Mouse (Mus musculus): Measurements from ENCODE around the gene Stat2.
"Not testable (repeated sequence)": the region's sequence is repeated elsewhere in the genome, so short reads cannot be mapped to it uniquely, and the experiment has no call there.

Gene Stat2

DNA sequence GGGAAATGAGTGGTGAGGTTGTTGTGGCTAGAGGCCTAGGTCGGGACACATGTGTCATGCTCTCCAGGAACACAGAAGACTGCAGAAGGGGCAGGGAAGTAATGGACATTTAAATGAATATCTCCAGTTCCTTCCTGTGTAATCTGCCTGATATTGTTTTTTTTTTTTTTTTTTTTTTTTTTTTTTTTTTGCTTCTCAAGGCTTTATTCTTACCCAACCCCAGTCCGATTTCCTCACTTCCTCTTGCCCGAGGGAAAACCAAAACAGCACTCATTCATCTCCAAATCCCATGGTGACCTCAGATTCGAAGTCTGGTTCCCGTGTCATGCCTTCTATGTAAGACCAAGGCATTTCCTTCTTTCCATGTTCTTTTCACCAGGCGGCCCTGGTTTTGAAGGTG, 27.9 kb downstream of the Stat2 start:
- DNase-seq (ENCODE audit: low read depth, low spot score) = no peak

GRCm38 (mm10) chr10:128298702-128299171, 28.4 kb downstream of the Stat2 start, which contains the start of gene Il23a:
Il23a (minus strand) TSS chr10:128298752.
- no peak for DNase-seq (ENCODE audit: low read depth, low spot score)

DNA sequence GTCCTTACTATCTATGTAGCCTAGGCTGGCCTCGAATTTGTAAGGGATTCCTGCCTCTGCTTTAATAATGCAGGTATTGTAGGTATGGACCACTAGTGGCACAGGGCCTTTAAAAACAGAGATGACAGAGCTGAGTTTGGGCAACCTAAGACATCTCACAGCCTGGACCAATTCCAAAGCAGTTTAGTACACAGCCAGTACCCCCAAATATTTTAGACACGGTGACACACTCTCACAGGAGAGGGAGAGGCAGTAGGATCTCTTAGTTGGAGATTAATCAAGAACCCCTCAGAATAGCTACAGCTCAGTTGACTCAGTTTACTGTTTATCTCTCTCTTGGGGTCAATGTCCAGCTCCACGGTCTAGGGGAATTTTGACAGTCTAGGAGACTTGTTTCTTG, 32.0 kb downstream of the Stat2 start:
- no peak for DNase-seq (ENCODE audit: low read depth, low spot score)

GRCm38 (mm10) chr10:128302785-128303125, 32.4 kb downstream of the Stat2 start:
- no peak for DNase-seq (ENCODE audit: low read depth, low spot score)

DNA sequence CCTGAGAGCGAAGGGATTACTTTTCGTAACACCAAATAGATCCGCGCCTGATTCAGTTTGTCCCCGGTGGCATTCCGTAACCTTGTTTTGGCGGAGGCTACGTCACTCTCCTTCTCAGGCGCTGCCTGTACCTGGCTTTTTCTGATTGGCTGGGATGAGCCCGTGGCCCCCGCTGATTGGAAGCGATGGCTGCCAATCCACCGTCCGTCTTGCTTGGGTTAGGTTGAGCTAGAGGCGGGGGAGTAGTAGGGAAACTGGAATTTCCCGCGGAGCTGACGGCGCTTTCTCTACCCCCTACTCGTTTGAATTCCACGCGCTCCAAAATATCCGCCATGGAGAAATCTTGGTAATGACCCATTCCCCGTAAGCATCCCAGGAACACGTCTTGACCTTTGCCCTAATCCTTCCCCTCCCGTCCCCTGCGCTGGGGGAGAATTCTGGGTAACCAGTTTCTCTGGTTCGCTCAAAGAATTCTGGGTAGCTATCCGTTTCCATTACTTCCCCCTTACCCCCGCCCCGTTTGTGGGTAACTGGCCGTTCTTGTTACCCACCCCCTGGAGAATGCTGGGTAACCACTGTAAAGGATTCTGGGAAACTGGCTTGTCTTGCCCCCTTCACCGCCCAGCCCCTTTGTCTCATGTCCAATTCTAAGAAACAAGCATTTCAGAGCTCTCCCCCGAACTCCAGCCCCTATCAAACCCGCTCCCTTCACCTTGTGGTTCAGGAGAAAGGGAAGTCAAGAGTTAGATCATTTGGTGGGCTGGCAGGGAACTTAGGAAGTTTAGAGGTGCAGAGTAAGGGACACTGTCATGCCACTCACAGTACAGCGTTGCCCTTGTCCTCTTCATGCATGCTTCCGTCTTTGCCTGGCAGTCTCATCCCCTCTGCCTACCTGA, 33.0 kb downstream of the Stat2 start, which contains the start of gene Pan2:
Gene Pan2 (plus strand): TSS at position 210 of the 896 bp plus-strand sequence.
- peak; percentile 100 for DNase-seq (ENCODE audit: low read depth, low spot score)

DNA sequence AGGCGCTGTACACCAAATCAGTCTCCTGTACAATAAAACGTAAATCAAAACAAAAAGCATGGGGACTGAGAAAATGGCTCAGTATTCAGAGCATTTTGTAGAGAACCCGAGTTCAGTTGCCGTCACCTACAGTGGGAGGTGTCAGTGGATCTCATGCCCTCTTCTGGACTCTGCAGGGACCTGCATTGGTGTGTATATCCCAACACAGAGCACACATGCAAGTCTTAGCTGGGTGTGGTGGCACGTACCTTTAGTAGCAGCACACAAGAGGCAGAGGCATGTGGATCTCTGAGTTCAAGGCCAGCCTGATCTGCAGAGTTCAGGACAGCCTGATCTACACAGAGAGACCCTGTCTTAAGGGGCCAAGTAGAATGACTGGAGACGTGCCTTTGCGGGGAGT, 39.3 kb downstream of the Stat2 start:
- DNase-seq (ENCODE audit: low read depth, low spot score) = peak; percentile 36

DNA sequence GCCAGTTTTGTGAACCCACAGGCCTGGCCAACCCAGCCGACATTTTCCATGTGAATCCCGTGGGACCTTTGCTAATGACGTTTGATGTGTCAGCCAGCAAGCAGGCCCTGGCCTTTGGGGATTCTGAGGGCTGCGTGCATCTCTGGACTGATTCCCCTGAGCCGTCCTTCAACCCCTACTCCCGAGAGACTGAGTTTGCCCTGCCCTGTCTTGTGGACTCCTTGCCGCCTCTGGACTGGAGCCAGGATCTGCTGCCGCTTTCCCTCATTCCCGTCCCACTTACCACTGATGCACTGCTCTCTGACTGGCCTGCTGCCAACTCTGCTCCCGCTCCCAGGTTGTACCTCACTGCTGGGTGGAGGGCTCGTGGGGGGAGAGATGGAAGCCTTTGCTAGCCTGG, 39.8 kb downstream of the Stat2 start:
- no peak for DNase-seq (ENCODE audit: low read depth, low spot score)

DNA sequence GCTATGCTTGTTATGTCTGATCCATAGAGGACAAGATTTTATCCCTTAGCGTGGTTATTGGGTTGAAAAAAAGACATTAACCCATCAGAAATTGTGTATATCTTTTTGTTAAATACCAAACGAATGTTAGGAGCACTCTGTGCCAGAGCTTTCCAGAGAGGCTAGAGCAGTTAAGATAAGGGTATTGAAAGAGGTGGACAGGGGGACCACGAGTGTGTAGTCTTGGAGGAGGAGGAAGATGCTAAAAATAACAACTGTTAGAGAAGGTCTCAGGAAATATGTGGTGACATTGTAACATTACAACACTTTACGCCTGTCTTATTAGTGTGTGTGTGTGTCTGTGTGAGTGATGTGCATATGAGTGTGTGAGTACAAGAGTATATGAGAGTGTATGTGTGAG, 40.5 kb downstream of the Stat2 start:
- no peak for DNase-seq (ENCODE audit: low read depth, low spot score)

DNA sequence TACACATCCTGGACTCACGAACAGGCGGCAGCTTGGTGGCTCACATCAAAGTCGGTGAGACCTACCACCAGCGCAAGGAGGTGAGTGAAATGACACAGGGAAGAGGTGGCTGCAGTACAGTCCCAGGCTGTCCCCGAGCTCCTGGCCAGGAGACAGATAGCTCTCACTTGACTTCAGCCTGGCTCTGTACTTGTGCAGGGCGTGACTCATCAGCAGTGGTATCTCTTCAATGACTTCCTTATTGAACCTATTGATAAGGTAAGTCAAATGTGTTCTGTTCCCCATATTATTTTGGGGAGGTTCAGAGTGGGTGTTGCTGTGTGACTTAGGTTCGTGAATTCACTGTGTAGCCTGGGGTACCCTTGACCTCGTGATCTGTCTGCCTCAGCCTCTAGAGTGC, 45.2 kb downstream of the Stat2 start:
- no peak for DNase-seq (ENCODE audit: low read depth, low spot score)

- DNase-seq (ENCODE audit: low read depth, low spot score) = no peak
Observed at GRCm38 (mm10) chr10:128321641-128322040, 51.3 kb downstream of the Stat2 start.

DNA sequence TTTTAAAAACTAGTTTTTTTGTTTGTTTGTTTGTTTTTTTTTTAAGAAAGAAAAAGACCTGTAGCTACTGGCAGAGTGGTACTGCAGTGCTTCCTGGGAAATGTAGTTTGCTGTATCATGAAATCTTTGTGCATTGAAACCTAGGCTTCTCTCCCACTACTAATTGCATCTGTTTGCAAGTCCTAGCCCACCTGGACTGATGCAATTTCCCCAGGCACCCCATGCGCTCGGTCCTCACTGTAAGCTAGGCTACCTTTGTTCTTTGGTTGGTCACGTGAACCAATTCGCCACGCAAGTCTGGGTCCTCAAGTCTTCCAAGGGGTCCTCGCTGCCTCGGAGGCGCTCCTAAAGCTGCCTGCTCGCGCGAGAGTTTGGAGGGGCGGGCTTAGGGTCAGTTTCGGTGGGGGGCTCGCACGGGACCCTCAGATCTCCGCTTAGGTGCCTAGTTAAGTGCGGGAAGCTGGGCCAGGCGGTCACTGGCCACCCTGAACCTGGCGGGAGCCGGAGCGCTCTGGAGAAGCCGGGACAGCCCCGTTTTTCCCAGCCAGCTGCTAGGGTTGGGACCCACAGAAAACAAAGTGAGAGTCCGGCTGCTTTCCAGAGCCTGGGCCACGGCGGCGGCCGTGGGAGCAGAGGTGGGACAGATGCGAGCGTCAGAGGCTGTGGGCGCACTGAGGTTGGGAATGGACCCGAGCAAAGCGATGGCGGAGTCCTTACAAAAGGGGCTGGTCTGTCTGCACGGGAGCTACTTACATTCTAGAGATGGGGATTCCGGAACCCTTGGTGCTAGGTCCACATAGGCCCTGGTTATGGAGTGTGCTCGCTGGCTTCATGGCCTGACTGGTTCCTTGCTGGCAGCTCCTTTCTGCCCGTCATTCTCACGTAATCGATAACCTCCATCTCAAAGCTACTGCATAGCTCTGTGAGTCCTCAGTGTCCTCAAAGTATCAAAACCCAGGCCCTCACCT, 52.1 kb downstream of the Stat2 start, which contains the start of gene Cnpy2:
Gene Cnpy2 (plus strand): TSS at position 319 of the 968 bp plus-strand sequence.
- peak; percentile 97 for DNase-seq (ENCODE audit: low read depth, low spot score)

GRCm38 (mm10) chr10:128323516-128323915, 53.2 kb downstream of the Stat2 start:
- no peak for DNase-seq (ENCODE audit: low read depth, low spot score)

- DNase-seq (ENCODE audit: low read depth, low spot score) = no peak
Observed at GRCm38 (mm10) chr10:128326825-128327224, 56.5 kb downstream of the Stat2 start.

DNA sequence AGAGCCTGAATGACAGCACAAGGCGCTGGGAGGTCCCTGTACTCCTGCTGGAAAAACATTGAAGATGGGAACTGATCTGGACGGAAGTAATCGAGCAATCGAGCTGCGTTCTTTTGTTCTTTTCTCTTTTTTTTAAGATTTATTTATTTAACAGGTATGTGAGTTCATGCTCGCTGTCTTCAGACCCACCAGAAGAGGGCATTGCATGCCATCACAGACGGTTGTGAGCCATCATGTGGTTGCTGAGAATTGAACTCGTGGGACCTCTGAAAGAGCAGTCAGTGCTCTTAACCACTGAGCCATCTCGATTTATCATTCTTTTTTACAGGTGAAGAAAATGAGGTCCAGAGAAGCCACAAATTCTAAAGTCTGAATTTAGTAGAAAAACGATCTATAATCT, 57.3 kb downstream of the Stat2 start:
- DNase-seq (ENCODE audit: low read depth, low spot score) = peak; percentile 57

- DNase-seq (ENCODE audit: low read depth, low spot score) = not testable (repeated sequence)
Observed at GRCm38 (mm10) chr10:128332358-128333249, 62.2 kb downstream of the Stat2 start.

DNA sequence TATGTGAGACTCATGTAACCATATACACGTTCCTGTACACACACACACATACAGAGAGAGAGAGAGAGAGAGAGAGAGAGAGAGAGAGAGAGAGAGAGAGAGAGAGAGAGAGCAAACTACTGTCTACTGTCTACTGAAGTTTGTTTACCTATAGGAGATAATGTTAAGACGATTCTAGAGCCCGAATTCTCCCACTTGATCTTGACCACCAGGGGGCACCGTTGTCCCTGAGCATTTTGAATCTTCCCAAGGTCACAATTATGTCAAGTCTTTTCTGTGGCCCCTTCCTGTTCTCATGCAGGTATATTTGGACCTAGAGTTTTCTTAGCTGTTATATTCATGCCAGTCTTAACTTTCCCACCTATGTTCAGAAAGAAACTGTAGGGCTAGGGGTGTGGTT, 65.2 kb downstream of the Stat2 start:
- DNase-seq (ENCODE audit: low read depth, low spot score) = peak; percentile 88

GRCm38 (mm10) chr10:128336195-128336594, 65.8 kb downstream of the Stat2 start:
- DNase-seq (ENCODE audit: low read depth, low spot score) = no peak

- DNase-seq (ENCODE audit: low read depth, low spot score) = no peak
Observed at GRCm38 (mm10) chr10:128336597-128336996, 66.2 kb downstream of the Stat2 start.

GRCm38 (mm10) chr10:128337306-128338181, 67.2 kb downstream of the Stat2 start, which contains the start of gene Cs:
Cs (plus strand) TSS chr10:128337734.
- peak; percentile 99 for DNase-seq (ENCODE audit: low read depth, low spot score)

GRCm38 (mm10) chr10:128338415-128338814, 68.1 kb downstream of the Stat2 start:
- DNase-seq (ENCODE audit: low read depth, low spot score) = peak; percentile 31
